Mouse (Mus musculus): ENCODE measurements around the gene Wdr24. TPM values are rescaled to one million over a fixed set of nuclear protein-coding genes. Genes with fewer than 3 reads are reported as not detected.

The Wdr24 gene
- polyA plus RNA-seq, 1 experiment from 2014 or later: 8.8 TPM

Other genes with a start within 250 kb of the Wdr24 start
- gene Lmf1, start 244.5 kb upstream of the Wdr24 start, polyA plus RNA-seq (2018): 13.4 to 17.2 TPM (median 16.4 TPM) in 3 replicates
- not detected in 3 replicates for gene Gng13, start 106.5 kb upstream of the Wdr24 start, polyA plus RNA-seq (2018)
- 0.80 to 5.9 TPM (median 1.1 TPM) in 3 replicates for gene Chtf18, start 96.2 kb upstream of the Wdr24 start, polyA plus RNA-seq (2018)
- gene Rpusd1, start 96.0 kb upstream of the Wdr24 start, polyA plus RNA-seq (2018): 5.9 to 11.6 TPM (median 7.3 TPM) in 3 replicates
- gene Mslnl, start 87.6 kb upstream of the Wdr24 start, polyA plus RNA-seq (2018): not detected in 3 replicates
- gene Msln, start 69.2 kb upstream of the Wdr24 start, polyA plus RNA-seq (2018): not detected in 3 replicates
- 19.4 to 20.9 TPM (median 19.5 TPM) in 3 replicates for gene Narfl, start 49.9 kb upstream of the Wdr24 start, polyA plus RNA-seq (2018)
- gene Haghl, start 38.0 kb upstream of the Wdr24 start, polyA plus RNA-seq (2018): 10.9 to 28.1 TPM (median 26.5 TPM) in 3 replicates
- gene Ccdc78, start 37.0 kb upstream of the Wdr24 start, polyA plus RNA-seq (2018): not detected in 3 replicates
- 12.9 to 59.3 TPM (median 54.8 TPM) in 3 replicates for gene Fam173a, start 30.7 kb upstream of the Wdr24 start, polyA plus RNA-seq (2018)
- gene AC134908.4, start 28.0 kb upstream of the Wdr24 start, polyA plus RNA-seq (2018): not detected in 3 replicates
- 3.0 to 22.9 TPM (median 8.0 TPM) in 3 replicates for gene Metrn, start 26.5 kb upstream of the Wdr24 start, polyA plus RNA-seq (2018)
- gene Fbxl16, start 14.5 kb upstream of the Wdr24 start, polyA plus RNA-seq (2018): 0.13 to 0.33 TPM (median 0.32 TPM) in 3 replicates
- gene Jmjd8, start 5.2 kb downstream of the Wdr24 start, polyA plus RNA-seq (2018): 15.2 to 28.3 TPM (median 18.9 TPM) in 3 replicates
- 74.2 to 109 TPM (median 78.5 TPM) in 3 replicates for gene Stub1, start 9.8 kb downstream of the Wdr24 start, polyA plus RNA-seq (2018)
- 0.16 to 0.97 TPM in 2 of 3 replicates, not detected in the other for gene Rhbdl1, start 13.7 kb downstream of the Wdr24 start, polyA plus RNA-seq (2018)
- gene Gm20683, start 18.1 kb downstream of the Wdr24 start, polyA plus RNA-seq (2018): 0.09 to 1.1 TPM (median 0.43 TPM) in 3 replicates
- gene Rhot2, start 21.2 kb downstream of the Wdr24 start, polyA plus RNA-seq (2018): 20.6 to 24.8 TPM (median 22.4 TPM) in 3 replicates
- 1.5 to 2.9 TPM (median 2.5 TPM) in 3 replicates for gene Wdr90, start 37.9 kb downstream of the Wdr24 start, polyA plus RNA-seq (2018)
- gene Mcrip2, start 45.1 kb downstream of the Wdr24 start, polyA plus RNA-seq (2018): 5.6 to 15.2 TPM (median 7.1 TPM) in 3 replicates
- 3.3 to 5.5 TPM (median 5.2 TPM) in 3 replicates for gene Mettl26, start 51.4 kb downstream of the Wdr24 start, polyA plus RNA-seq (2018)
- 0.13 to 0.32 TPM (median 0.20 TPM) in 3 replicates for gene Wfikkn1, start 57.2 kb downstream of the Wdr24 start, polyA plus RNA-seq (2018)
- gene Rab40c, start 96.1 kb downstream of the Wdr24 start, polyA plus RNA-seq (2018): 13.7 to 21.8 TPM (median 16.8 TPM) in 3 replicates
- gene Pigq, start 121.3 kb downstream of the Wdr24 start, polyA plus RNA-seq (2018): 33.1 to 43.2 TPM (median 35.1 TPM) in 3 replicates
- not detected in 3 replicates for gene Nhlrc4, start 121.3 kb downstream of the Wdr24 start, polyA plus RNA-seq (2018)
- gene A930017K11Rik, start 128.9 kb downstream of the Wdr24 start, polyA plus RNA-seq (2018): not detected in 3 replicates
- gene Capn15, start 162.2 kb downstream of the Wdr24 start, polyA plus RNA-seq (2018): 5.2 to 13.5 TPM (median 5.9 TPM) in 3 replicates
- 5.3 to 7.6 TPM (median 6.3 TPM) in 3 replicates for gene Rab11fip3, start 245.9 kb downstream of the Wdr24 start, polyA plus RNA-seq (2018)